Comparison of ENCODE assay signal across 11 mouse cellular contexts in genomic region chr5:14834155-14834991, GRCm38 (mm10).
DNase-seq lines count a peak whose midpoint lies in the region; ATAC-seq and TF ChIP-seq lines count a peak whose summit lies in the region.
"Had no signal": no experiment of that assay in that cellular context is flagged by ENCODE, and none has a peak within 500 bp of the region (broad histone marks: within the 10 kb centered on the region; RNA-seq: fewer than 3 reads in every experiment).

No protein-coding gene starts in this region.

- H3K27me3 ChIP-seq in lung, embryonic 15.5 days, result no peaks in the 10 kb centered on the region
- H3K27me3 ChIP-seq in heart, embryonic 11.5 days (ENCODE audit: control insufficient read depth, insufficient read depth, low read length), result no peaks in the 10 kb centered on the region
- H3K27me3 ChIP-seq in liver, postnatal 0 days (ENCODE audit: insufficient read depth, low read length), result no peaks in the 10 kb centered on the region
- H3K27me3 ChIP-seq: limb, embryonic 13.5 days; megakaryocyte, embryonic 14.5 days had no signal

- TF ChIP-seq CTCF in liver, postnatal 0 days (IDR thresholded peaks at IDR 0.05; ENCODE audit: low read depth), result no peak

- no peak for TF ChIP-seq EP300 in liver, postnatal 0 days (IDR thresholded peaks at IDR 0.05; ENCODE audit: low read depth)

- H3K4me3 ChIP-seq in lung, embryonic 15.5 days, result no peak overlapping the region
- no peak overlapping the region for H3K4me3 ChIP-seq in heart, embryonic 11.5 days (ENCODE audit: low read depth, low read length)
- H3K4me3 ChIP-seq in liver, postnatal 0 days (ENCODE audit: low read depth, low read length), result no peak overlapping the region
- H3K4me3 ChIP-seq: limb, embryonic 13.5 days; megakaryocyte, embryonic 14.5 days had no signal

- no peak overlapping the region for H3K9ac ChIP-seq in lung, embryonic 15.5 days
- no peak overlapping the region for H3K9ac ChIP-seq in heart, embryonic 11.5 days (ENCODE audit: low read depth, low read length)
- no peak overlapping the region for H3K9ac ChIP-seq in liver, postnatal 0 days (replicated peaks)
- H3K9ac ChIP-seq: limb, embryonic 13.5 days had no signal

- no peak overlapping the region for H3K4me2 ChIP-seq in lung, embryonic 15.5 days
- H3K4me2 ChIP-seq in heart, embryonic 11.5 days, result no peak overlapping the region
- H3K4me2 ChIP-seq in liver, postnatal 0 days (ENCODE audit: low read depth, low read length), result no peak overlapping the region
- H3K4me2 ChIP-seq: limb, embryonic 13.5 days had no signal

- 58% methylated on average over 4 of the region's 4 CpGs for WGBS in lung, embryonic 15.5 days
- WGBS in heart, embryonic 11.5 days (ENCODE audit: insufficient replicate concordance), result 63% methylated on average over 4 of the region's 4 CpGs
- 60% methylated on average over 4 of the region's 4 CpGs for WGBS in liver, postnatal 0 days (ENCODE audit: insufficient replicate concordance)

- ATAC-seq in lung, embryonic 15.5 days (ENCODE audit: borderline replicate concordance, extremely low read depth, low FRiP score, low TSS enrichment), result peak; percentile 74; the same call in 1 of the 2 replicates
- no peak for ATAC-seq in heart, embryonic 11.5 days (replicated peaks; ENCODE audit: insufficient number of reproducible peaks, low FRiP score, low TSS enrichment)
- no peak for ATAC-seq in liver, postnatal 0 days

- 0 out of 2 replicates have a peak overlapping the region, but pooled peaks have one; percentile 19 for H3K27ac ChIP-seq in lung, embryonic 15.5 days
- no peak overlapping the region for H3K27ac ChIP-seq in heart, embryonic 11.5 days (ENCODE audit: low read depth, low read length)
- H3K27ac ChIP-seq in liver, postnatal 0 days (ENCODE audit: low read depth), result no peak overlapping the region
- H3K27ac ChIP-seq: limb, embryonic 13.5 days had no signal

- H3K4me1 ChIP-seq in lung, embryonic 15.5 days, result no peaks in the 10 kb centered on the region
- no peaks in the 10 kb centered on the region for H3K4me1 ChIP-seq in heart, embryonic 11.5 days (ENCODE audit: control insufficient read depth, insufficient read depth, low read length)
- no peaks in the 10 kb centered on the region for H3K4me1 ChIP-seq in liver, postnatal 0 days (ENCODE audit: insufficient read depth)
- H3K4me1 ChIP-seq: limb, embryonic 13.5 days; megakaryocyte, embryonic 14.5 days had no signal

- no peak for DNase-seq in lung, postnatal 4 days
- peak; percentile 44 to 64 for DNase-seq in cerebellum, postnatal 14 days
- peak; percentile 57 for DNase-seq in layer of hippocampus, adult 9-11 months
- peak; percentile 41 for DNase-seq in retina, postnatal 7 days (ENCODE audit: low read depth, low spot score)
- no peak for DNase-seq in liver, postnatal 0 days
- no peak for DNase-seq in kidney, postnatal 36 days
- DNase-seq: kidney, adult 8-10 months had no signal

- H3K9me3 ChIP-seq in lung, embryonic 15.5 days, result no peaks in the 10 kb centered on the region
- H3K9me3 ChIP-seq in heart, embryonic 11.5 days (replicated peaks; ENCODE audit: control insufficient read depth, low read length), result no peaks in the 10 kb centered on the region
- no peaks in the 10 kb centered on the region for H3K9me3 ChIP-seq in liver, postnatal 0 days (ENCODE audit: low read length)
- H3K9me3 ChIP-seq: limb, embryonic 13.5 days; megakaryocyte, embryonic 14.5 days had no signal

- H3K36me3 ChIP-seq in lung, embryonic 15.5 days, result no peaks in the 10 kb centered on the region
- H3K36me3 ChIP-seq in heart, embryonic 11.5 days (ENCODE audit: control insufficient read depth, insufficient read depth, low read length), result no peaks in the 10 kb centered on the region
- H3K36me3 ChIP-seq in liver, postnatal 0 days (replicated peaks; ENCODE audit: insufficient read depth, low read length), result no peaks in the 10 kb centered on the region
- H3K36me3 ChIP-seq: limb, embryonic 13.5 days had no signal

Comparison
In these comparisons a context has a peak if more than half of its experiments do, and no peak if none do; other contexts are left out.
1. DNase-seq: peak in cerebellum, postnatal 14 days (2 of 2), layer of hippocampus, adult 9-11 months (single experiment) and retina, postnatal 7 days (single experiment); none in lung, postnatal 4 days (0 of 2), liver, postnatal 0 days (single experiment) and kidney, postnatal 36 days (0 of 2).